Mouse (Mus musculus) common myeloid progenitor, adult 5-6 weeks (primary cell): ENCODE results near the gene Baiap2l2. TPM values are rescaled to one million over a fixed set of nuclear protein-coding genes. Genes with fewer than 3 reads are reported as not detected.

Experiments used
- ATAC-seq: replicated peaks from 2 replicates; pipeline ENCODE4 v1.8.0; 2016; ENCODE audit warnings: low read depth, mild to moderate bottlenecking, moderate TSS enrichment, inconsistent platforms; ENCODE audit not compliant: poor library complexity, severe bottlenecking
- total RNA-seq: library from RNA; stranded (forward); fragments of 200-1000, 187-1606 nt; gene quantifications from 2 replicates; pipeline ENCODE4 v1.2.3, GENCODE M21; 2017

The Baiap2l2 gene
- total RNA-seq, 1 experiment from 2014 or later, result not detected

GRCm38 (mm10) chr15:79304832-79305231 lies 19.5 kb upstream of the Baiap2l2 start:
- no peak for ATAC-seq

GRCm38 (mm10) chr15:79303725-79304124 lies 18.4 kb upstream of the Baiap2l2 start:
- no peak for ATAC-seq

- no peak for ATAC-seq
These were observed 14.3 kb upstream of the Baiap2l2 start for GRCm38 (mm10) chr15:79299563-79300155.

GRCm38 (mm10) chr15:79298553-79298952 lies 13.2 kb upstream of the Baiap2l2 start:
- ATAC-seq, result no peak

GRCm38 (mm10) chr15:79292779-79293178 lies 7.4 kb upstream of the Baiap2l2 start:
- ATAC-seq, result no peak

GRCm38 (mm10) chr15:79290340-79290739 lies 5.0 kb upstream of the Baiap2l2 start:
- no peak for ATAC-seq

GRCm38 (mm10) chr15:79289441-79289840 lies 4.1 kb upstream of the Baiap2l2 start:
- no peak for ATAC-seq

- ATAC-seq, result no peak
These were observed 3.0 kb upstream of the Baiap2l2 start for GRCm38 (mm10) chr15:79288387-79288786.

GRCm38 (mm10) chr15:79287091-79287490 lies 1.8 kb upstream of the Baiap2l2 start:
- no peak for ATAC-seq

- no peak for ATAC-seq
These were observed 804 bp upstream of the Baiap2l2 start for GRCm38 (mm10) chr15:79286141-79286540.

GRCm38 (mm10) chr15:79283371-79283770 lies 2.0 kb downstream of the Baiap2l2 start:
- no peak for ATAC-seq

GRCm38 (mm10) chr15:79282434-79282833 lies 2.9 kb downstream of the Baiap2l2 start:
- ATAC-seq, result no peak

GRCm38 (mm10) chr15:79281389-79281788 lies 3.9 kb downstream of the Baiap2l2 start:
- ATAC-seq, result peak; percentile 81

GRCm38 (mm10) chr15:79280850-79281249 lies 4.5 kb downstream of the Baiap2l2 start:
- no peak for ATAC-seq

- ATAC-seq, result peak; percentile 27; the same call in 1 of the 2 replicates
These were observed 5.1 kb downstream of the Baiap2l2 start for GRCm38 (mm10) chr15:79280209-79280608.

GRCm38 (mm10) chr15:79277728-79278127 lies 7.6 kb downstream of the Baiap2l2 start:
- no peak for ATAC-seq

GRCm38 (mm10) chr15:79273020-79273419 lies 12.3 kb downstream of the Baiap2l2 start:
- ATAC-seq, result no peak

GRCm38 (mm10) chr15:79271124-79271746 lies 14.1 kb downstream of the Baiap2l2 start:
- peak; percentile 80 for ATAC-seq

- ATAC-seq, result peak; percentile 92
These were observed 14.8 kb downstream of the Baiap2l2 start for GRCm38 (mm10) chr15:79270317-79271123.

GRCm38 (mm10) chr15:79268521-79268920 lies 16.8 kb downstream of the Baiap2l2 start:
- ATAC-seq, result no peak

- ATAC-seq, result no peak
These were observed 20.0 kb downstream of the Baiap2l2 start for GRCm38 (mm10) chr15:79265384-79265783.
